Mouse (Mus musculus): ENCODE measurements around the gene Prkca. TPM values are rescaled to one million over a fixed set of nuclear protein-coding genes. Genes with fewer than 3 reads are reported as not detected.

Gene Prkca
- total and polyA plus RNA-seq, 3 experiments: 15.3 to 30.9 (median 19.9) TPM

DNA sequence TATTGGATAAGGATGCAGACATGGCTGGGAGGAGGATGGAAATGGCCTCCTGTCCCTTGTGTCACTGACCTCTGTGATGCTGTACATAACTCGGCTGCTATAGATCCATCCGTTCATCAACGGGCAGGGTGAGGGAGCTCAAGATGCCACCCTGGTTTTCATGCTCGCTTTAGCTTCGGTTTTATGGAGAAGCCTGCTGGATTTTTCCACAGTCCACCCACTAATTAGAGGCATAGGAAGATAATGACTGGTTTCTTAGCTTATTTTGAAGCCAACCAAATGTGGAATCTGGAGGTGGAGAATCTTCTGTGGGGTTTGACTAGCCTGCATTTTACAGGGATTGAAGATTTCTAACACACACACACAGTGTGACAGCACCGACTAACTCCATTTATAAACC, 286.6 kb downstream of the Prkca start:
- Histone ChIP-seq H3K27ac (ENCODE audit: control insufficient read depth, low read depth, low read length) (no peak overlapping the region), H3K79me2 (ENCODE audit: control insufficient read depth, insufficient read depth, low read length, poor library complexity) (no peaks in the 10 kb centered on the region), H3K9ac (ENCODE audit: control insufficient read depth, low read depth, low read length, poor library complexity, severe bottlenecking) (no peak overlapping the region), H3K4me3 (ENCODE audit: control insufficient read depth in 1 of 2, insufficient read depth in 1 of 2, low read depth in 2 of 2, low read length in 2 of 2) (no peak overlapping the region), H3K27me3 (ENCODE audit: control insufficient read depth in 1 of 2, insufficient read depth in 2 of 2, low read length in 2 of 2) (no peaks in the 10 kb centered on the region), H3K36me3 (ENCODE audit: control insufficient read depth in 1 of 2, insufficient read depth in 2 of 2, low read length in 2 of 2) (no peaks in the 10 kb centered on the region), H3K4me1 (ENCODE audit: control insufficient read depth in 1 of 2, insufficient read depth in 2 of 2, low read length in 2 of 2) (peaks cover 0 to 3% of the 10 kb centered on the region in 2 experiments; a peak in 2 of 4 replicates), H3K9me3 (replicated peaks; ENCODE audit: insufficient read depth, low read length) (no peaks in the 10 kb centered on the region)
- TF ChIP-seq GATA1 (IDR thresholded peaks at IDR 0.05; ENCODE audit: low read depth, low read length) (no peak), TAL1 (IDR thresholded peaks at IDR 0.05; ENCODE audit: low read length) (no peak), RAD21 (IDR thresholded peaks at IDR 0.05; ENCODE audit: low read depth, low read length) (no peak), MEF2A (IDR thresholded peaks at IDR 0.05; ENCODE audit: extremely low read depth, insufficient replicate concordance, low read depth, low read length, poor library complexity, severe bottlenecking) (no peak), ZC3H11A (IDR thresholded peaks at IDR 0.05; ENCODE audit: low read depth, low read length) (no peak), MYC (IDR thresholded peaks at IDR 0.05; ENCODE audit: low read depth, low read length) (no peak)
- no peak for DNase-seq (ENCODE audit: low read depth, low spot score)

DNA sequence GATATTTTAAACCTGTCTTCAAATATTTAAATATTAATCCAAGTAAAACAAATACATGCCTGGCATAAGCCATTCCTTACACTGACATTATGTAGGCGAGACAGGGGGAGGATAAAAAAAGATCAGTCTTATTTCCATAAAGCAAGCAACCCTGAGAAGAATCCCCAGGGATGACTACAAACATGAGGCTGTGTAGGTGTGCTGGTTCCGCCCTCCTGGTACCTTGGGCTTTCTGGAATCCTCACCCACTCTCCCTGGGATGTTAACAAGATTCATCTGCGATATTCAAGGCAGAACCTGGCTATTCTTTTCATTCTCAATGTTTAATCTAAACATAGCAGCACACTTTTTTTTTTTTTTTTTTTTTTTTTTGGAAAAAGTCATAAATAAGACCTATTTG, 289.1 kb downstream of the Prkca start:
- Histone ChIP-seq H3K9me3 (replicated peaks; ENCODE audit: insufficient read depth, low read length) (no peaks in the 10 kb centered on the region), H3K27ac (ENCODE audit: control insufficient read depth, low read depth, low read length) (no peak overlapping the region), H3K79me2 (ENCODE audit: control insufficient read depth, insufficient read depth, low read length, poor library complexity) (no peaks in the 10 kb centered on the region), H3K4me3 (ENCODE audit: control insufficient read depth in 1 of 2, insufficient read depth in 1 of 2, low read depth in 2 of 2, low read length in 2 of 2) (no peak overlapping the region), H3K9ac (ENCODE audit: control insufficient read depth, low read depth, low read length, poor library complexity, severe bottlenecking) (no peak overlapping the region), H3K27me3 (ENCODE audit: control insufficient read depth in 1 of 2, insufficient read depth in 2 of 2, low read length in 2 of 2) (no peaks in the 10 kb centered on the region), H3K36me3 (ENCODE audit: control insufficient read depth in 1 of 2, insufficient read depth in 2 of 2, low read length in 2 of 2) (no peaks in the 10 kb centered on the region), H3K4me1 (ENCODE audit: control insufficient read depth in 1 of 2, insufficient read depth in 2 of 2, low read length in 2 of 2) (peaks cover 0 to 3% of the 10 kb centered on the region in 2 experiments; a peak in 2 of 4 replicates)
- TF ChIP-seq MAZ (IDR thresholded peaks at IDR 0.05; ENCODE audit: low read depth, low read length) (no peak), MYC (IDR thresholded peaks at IDR 0.05; ENCODE audit: low read depth, low read length) (no peak), ETS1 (IDR thresholded peaks at IDR 0.05; ENCODE audit: low read depth, low read length) (no peak), KAT2A (conservative IDR thresholded peaks at IDR 0.05; ENCODE audit: low read depth, low read length) (no peak), RCOR1 (IDR thresholded peaks at IDR 0.05; ENCODE audit: low read depth, low read length) (no peak), GATA1 (IDR thresholded peaks at IDR 0.05; ENCODE audit: low read depth, low read length) (no peak), JUND (IDR thresholded peaks at IDR 0.05; ENCODE audit: low read depth, low read length) (no peak), USF1 (IDR thresholded peaks at IDR 0.05; ENCODE audit: low read depth, low read length) (no peak), HCFC1 (IDR thresholded peaks at IDR 0.05; ENCODE audit: low read depth, low read length) (no peak), GABPA (IDR thresholded peaks at IDR 0.05; ENCODE audit: low read depth, low read length) (no peak), MAX (IDR thresholded peaks at IDR 0.05; ENCODE audit: low read length) (no peak), NRF1 (IDR thresholded peaks at IDR 0.05; ENCODE audit: insufficient read depth, low read depth, low read length, poor library complexity, severe bottlenecking) (no peak)
- no peak for DNase-seq (ENCODE audit: low read depth, low spot score)

All from MEL (cell line).